Mouse (Mus musculus) forelimb bud, embryonic 11.5 days (tissue): ENCODE results near the gene Jmjd4.

ENCODE experiments used
- DNase-seq: peaks from one replicate; pipeline ENCODE4 v3.0.0-alpha.2; 2012; ENCODE audit warnings: low read depth, low spot score

Gene Jmjd4

GRCm38 (mm10) chr11:59471413-59472325 lies 21.8 kb downstream of the Jmjd4 start:
- no peak for DNase-seq

DNA sequence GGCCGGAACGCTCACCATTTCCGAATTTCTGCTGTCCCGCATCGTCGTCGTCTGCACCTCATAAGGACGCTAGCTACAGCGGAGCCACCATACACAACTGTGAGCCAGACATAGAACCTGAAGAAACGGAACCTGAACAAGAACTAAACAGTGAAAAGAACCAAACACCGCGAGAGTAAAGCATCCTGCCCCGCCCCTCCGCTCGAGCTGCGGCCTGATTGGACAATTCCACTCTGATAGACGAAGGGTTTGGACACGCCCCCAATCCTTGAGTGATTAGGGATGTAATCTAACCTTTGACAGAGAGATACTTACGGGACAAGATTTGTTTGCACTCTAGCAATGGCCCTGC lies 22.5 kb downstream of the Jmjd4 start, which contains the start of gene Zfp867:
Gene Zfp867, minus strand, starts transcription at position 149 of the 352 bp plus-strand sequence.
- DNase-seq = peak; percentile 83

DNA sequence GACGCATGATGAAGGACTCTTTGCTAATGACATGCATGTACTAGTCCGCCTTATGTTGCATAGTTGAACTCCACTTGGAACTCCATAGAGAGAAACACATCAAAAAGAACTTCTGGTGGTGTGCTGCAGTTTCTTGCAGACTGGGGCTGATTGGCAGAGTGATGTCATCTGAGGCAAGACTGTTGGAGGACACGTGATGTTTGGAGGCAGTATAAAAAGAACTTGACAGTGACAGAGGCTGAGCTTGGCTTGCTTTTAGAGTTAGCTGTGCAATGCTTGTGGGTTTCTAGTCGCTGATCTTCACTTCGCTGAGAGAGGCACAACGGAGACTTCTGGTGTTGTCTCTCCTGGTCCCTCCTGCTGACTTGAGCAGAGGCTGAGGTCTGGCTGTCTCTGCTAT lies 27.4 kb downstream of the Jmjd4 start:
- DNase-seq = no peak

DNA sequence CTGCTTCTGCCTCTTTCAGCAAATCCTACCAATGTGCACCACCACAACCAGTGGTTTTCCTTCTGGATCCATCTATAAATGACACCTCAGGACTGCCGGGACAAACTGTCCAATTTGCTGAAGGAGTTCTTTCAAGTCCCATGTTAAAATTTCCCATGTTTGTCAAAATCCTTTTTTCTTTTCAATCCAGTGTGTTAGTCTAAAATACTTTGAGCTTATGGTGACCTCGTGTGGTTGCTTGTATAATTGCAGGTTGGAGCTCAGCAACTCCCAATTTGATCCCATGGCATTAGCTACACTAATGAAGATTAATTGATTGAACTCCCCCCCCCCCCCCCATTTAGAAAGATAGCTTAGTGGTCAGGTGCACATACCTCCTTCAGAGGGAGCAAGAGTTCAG lies 33.4 kb downstream of the Jmjd4 start:
- DNase-seq = peak; percentile 67

- no peak for DNase-seq
These were observed 35.8 kb downstream of the Jmjd4 start for GRCm38 (mm10) chr11:59485641-59486040.

DNA sequence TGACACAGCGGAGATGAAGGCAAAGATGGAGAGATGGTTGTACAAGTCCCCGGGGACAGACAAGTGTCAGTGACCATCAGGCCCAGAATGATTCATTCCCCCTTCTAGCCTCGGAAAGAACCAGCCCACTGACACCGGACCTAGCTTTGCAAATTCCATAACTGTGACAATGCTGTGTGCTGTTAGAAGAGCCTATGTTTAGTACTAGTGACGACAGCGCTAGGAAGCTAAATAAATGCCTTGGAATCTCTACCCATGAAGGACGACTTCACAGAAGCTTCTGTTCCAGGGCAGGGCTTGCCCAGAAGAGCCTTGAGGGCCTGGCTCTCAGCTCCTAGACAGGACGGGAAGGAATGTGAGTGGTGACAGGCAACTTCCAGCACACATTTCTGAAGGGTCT lies 36.4 kb downstream of the Jmjd4 start:
- no peak for DNase-seq

DNA sequence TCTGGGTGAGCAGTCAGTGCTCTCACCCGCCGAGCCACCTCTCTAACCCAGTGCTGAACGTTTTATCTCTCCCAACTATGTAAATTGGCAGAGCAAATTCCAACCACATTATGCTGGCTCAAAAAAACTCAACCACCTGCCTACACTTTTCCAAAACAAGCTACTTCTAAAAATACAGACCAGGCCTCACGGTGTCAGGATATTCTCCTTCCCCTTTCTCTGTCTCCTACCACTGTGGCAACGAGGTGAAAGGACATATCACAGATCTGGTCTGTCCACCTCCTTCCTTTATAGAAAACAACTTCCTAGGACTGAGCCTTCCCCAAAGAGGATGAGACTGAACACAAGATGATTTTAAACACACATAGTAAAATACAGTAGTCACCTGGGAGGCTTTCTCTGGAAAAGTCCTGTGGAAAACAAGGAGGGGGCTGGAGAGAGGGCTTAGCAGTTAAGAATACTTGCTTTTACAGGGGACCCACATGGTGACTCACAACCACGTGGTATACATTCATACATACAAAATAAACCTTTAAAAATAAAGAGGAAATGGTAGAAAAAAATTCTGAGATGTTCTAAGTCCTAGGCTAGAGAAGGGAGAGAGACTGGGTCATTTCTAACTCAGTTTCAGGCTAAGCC lies 46.9 kb downstream of the Jmjd4 start:
- DNase-seq = no peak

DNA sequence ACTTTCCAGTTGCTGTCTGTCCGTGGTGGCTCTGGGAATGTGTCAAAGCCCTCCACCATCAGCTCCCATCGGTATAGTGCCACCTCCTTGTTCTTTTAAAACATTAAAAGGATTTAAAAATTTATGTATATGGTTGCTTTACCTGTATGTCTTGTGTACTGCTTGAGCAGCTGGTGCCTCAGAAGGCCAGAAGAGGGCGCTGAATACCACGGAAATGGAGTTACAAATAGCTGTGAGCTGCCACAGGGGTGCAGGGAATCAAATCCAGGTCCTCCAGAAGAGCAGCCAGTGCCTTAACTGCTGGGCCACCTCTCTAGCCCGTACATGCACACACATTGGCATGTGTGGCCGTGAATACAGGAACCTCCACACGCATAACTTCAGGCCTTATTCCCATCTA lies 47.9 kb downstream of the Jmjd4 start:
- DNase-seq = no peak

- DNase-seq = no peak
These were observed 52.3 kb downstream of the Jmjd4 start for GRCm38 (mm10) chr11:59501978-59502700.

- peak; percentile 78 for DNase-seq
These were observed 55.5 kb downstream of the Jmjd4 start for GRCm38 (mm10) chr11:59505351-59505838.

DNA sequence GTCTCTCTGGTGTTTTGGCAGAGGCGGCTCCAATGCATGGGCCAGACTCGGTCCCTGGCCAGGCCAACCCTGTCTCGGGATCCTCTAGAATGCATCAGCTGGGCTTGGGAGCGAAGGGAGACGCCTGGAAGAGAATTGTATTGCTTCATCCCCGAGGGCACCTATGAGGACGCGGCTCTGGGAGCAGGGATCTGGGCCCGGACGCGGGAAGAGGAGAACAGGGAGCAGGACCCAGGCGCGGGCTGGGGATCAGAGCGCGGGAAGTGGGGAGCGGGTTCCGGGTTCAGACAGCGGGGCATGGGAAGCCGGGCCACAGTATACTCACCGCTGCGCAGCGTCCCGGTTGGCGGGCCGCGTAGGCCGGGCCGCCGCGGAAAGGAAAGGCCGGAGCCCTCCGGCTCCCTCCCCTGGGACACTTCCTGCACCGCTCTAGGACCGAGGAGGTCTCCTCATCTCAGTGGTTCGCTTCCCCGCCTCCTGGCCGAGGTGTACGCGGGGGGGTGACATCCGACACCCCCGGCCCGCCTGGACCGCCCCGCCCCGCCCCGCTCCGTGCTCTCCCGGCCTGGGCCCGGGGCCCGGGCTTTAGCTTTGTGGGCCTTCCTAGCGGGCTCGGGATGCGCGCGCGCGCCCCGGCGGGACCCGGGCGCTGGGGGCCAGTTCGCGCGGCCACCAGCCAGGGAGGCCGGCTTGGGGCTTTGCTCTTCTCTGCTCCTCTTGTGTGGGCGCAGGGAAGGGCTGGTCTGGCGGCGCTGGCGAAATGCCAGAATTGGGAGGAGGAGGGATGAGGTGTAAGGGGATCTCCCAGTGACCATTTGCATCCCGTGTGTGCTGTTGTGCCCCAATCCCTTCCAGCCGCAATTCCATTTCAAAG lies 56.2 kb downstream of the Jmjd4 start:
- DNase-seq = peak; percentile 94

GRCm38 (mm10) chr11:59506713-59507074 lies 56.8 kb downstream of the Jmjd4 start:
- no peak for DNase-seq
